Mouse (Mus musculus): ENCODE measurements around the gene Fbxl18. TPM values are rescaled to one million over a fixed set of nuclear protein-coding genes. Genes with fewer than 3 reads are reported as not detected.
A peak's percentile ranks its signal among the peaks of the same experiment; 100 is the strongest.
"Not testable (repeated sequence)": the region's sequence is repeated elsewhere in the genome, so short reads cannot be mapped to it uniquely, and the experiment has no call there.

The Fbxl18 gene
- polyA plus RNA-seq, 1 experiment from 2014 or later: 40.4 TPM

GRCm38 (mm10) chr5:142850476-142850875 is 44.7 kb downstream of the Fbxl18 start:
- 53% methylated on average over 9 of the region's 9 CpGs for WGBS
- Histone ChIP-seq H3K27ac (no peak overlapping the region), H3K4me3 (replicated peaks) (no peak overlapping the region), H3K9me3 (no peaks in the 10 kb centered on the region), H3K4me1 (replicated peaks) (no peaks in the 10 kb centered on the region), H3K27me3 (no peaks in the 10 kb centered on the region), H3K9ac (replicated peaks) (no peak overlapping the region), H3K36me3 (no peaks in the 10 kb centered on the region), H3K4me2 (replicated peaks) (no peak overlapping the region)
- ATAC-seq: no peak

DNA sequence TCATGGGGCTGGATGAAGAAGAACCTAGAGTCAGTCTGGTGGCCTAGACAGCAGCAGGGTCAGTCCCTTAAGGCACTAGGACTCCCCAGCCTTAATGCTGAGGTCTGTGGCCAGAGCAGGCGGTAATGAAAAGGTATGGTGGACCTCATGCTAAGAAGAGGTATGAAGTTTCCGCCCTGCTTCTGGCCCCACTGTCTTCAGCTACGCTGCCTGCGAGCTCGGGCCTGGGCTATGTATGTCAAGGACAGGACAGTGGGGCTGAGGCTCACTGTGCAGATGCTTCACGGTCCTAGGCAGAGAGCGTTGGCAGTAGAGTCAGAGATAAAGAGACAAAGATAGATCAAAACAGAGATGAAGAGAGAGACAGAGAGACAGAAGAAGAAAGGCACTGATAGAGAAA is 46.3 kb downstream of the Fbxl18 start:
- ATAC-seq: no peak
- Histone ChIP-seq H3K36me3 (no peaks in the 10 kb centered on the region), H3K27ac (no peak overlapping the region), H3K4me1 (replicated peaks) (no peaks in the 10 kb centered on the region), H3K4me2 (replicated peaks) (no peak overlapping the region), H3K9me3 (no peaks in the 10 kb centered on the region), H3K9ac (replicated peaks) (no peak overlapping the region), H3K4me3 (replicated peaks) (no peak overlapping the region), H3K27me3 (no peaks in the 10 kb centered on the region)
- 94% methylated on average over 7 of the region's 7 CpGs for WGBS

DNA sequence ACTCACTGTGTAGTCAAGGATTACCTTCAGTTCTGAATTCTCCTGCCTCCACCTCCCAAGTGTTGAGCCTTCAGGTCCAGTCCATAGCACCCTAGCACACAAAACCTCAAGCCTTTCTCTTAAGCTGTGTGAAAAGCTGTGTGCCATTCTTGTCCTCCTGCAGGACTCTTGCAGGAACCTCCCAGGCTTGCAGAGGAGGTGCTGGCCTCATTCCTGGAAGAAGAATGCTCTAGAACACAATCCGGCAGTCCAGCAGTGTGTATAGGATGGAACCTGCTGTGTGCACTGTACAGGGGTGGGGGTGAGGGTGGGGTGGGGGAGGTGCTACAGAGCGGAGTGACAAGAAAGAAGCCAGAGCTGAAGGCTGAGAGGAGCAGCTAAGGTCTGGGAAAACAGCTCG is 47.1 kb downstream of the Fbxl18 start:
- WGBS: 74% methylated on average over 3 of the region's 3 CpGs
- ATAC-seq: no peak
- Histone ChIP-seq H3K27ac (no peak overlapping the region), H3K4me1 (replicated peaks) (no peaks in the 10 kb centered on the region), H3K27me3 (no peaks in the 10 kb centered on the region), H3K9ac (replicated peaks) (no peak overlapping the region), H3K4me3 (replicated peaks) (no peak overlapping the region), H3K9me3 (no peaks in the 10 kb centered on the region), H3K36me3 (no peaks in the 10 kb centered on the region), H3K4me2 (replicated peaks) (no peak overlapping the region)

GRCm38 (mm10) chr5:142844467-142844866 is 50.8 kb downstream of the Fbxl18 start:
- Histone ChIP-seq H3K4me3 (replicated peaks) (no peak overlapping the region), H3K9ac (replicated peaks) (no peak overlapping the region), H3K4me2 (replicated peaks) (no peak overlapping the region), H3K27me3 (no peaks in the 10 kb centered on the region), H3K9me3 (no peaks in the 10 kb centered on the region), H3K36me3 (no peaks in the 10 kb centered on the region), H3K4me1 (replicated peaks) (no peaks in the 10 kb centered on the region), H3K27ac (no peak overlapping the region)
- WGBS: 63% methylated on average over 8 of the region's 8 CpGs
- no peak for ATAC-seq

- Histone ChIP-seq H3K27me3 (no peaks in the 10 kb centered on the region), H3K4me1 (replicated peaks) (no peaks in the 10 kb centered on the region), H3K36me3 (no peaks in the 10 kb centered on the region), H3K4me3 (replicated peaks) (no peak overlapping the region), H3K9me3 (no peaks in the 10 kb centered on the region), H3K27ac (no peak overlapping the region), H3K9ac (replicated peaks) (no peak overlapping the region), H3K4me2 (replicated peaks) (no peak overlapping the region)
- peak; percentile 67 for ATAC-seq
- 17% methylated on average over 7 of the region's 7 CpGs for WGBS
These were observed 53.0 kb downstream of the Fbxl18 start for GRCm38 (mm10) chr5:142842137-142842642.

GRCm38 (mm10) chr5:142841372-142842136 is 53.7 kb downstream of the Fbxl18 start:
- Histone ChIP-seq H3K36me3 (no peaks in the 10 kb centered on the region), H3K4me3 (replicated peaks) (no peak overlapping the region), H3K27ac (no peak overlapping the region), H3K9me3 (no peaks in the 10 kb centered on the region), H3K4me2 (replicated peaks) (no peak overlapping the region), H3K27me3 (no peaks in the 10 kb centered on the region), H3K9ac (replicated peaks) (no peak overlapping the region), H3K4me1 (replicated peaks) (no peaks in the 10 kb centered on the region)
- ATAC-seq: no peak
- 86% methylated on average over 8 of the region's 8 CpGs for WGBS

DNA sequence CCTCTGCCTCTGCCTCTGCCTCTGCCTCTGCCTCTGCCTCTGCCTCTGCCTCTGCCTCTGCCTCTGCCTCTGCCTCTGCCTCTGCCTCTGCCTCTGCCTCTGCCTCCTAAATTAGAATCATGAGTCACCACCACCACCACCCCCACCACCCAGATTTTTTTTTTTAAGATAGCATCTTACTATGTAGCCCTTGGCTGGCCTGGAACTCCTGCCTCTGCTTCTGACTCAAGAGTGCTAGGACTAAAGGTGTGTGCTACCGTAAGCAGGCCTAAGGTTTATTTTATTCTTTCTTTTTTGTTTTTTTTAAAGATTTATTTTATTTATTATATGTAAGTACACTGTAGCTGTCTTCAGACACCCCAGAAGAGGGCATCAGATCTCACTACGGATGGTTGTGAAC is 57.8 kb downstream of the Fbxl18 start:
- H3K4me3 ChIP-seq (replicated peaks); H3K4me1 ChIP-seq (replicated peaks); H3K27ac ChIP-seq; H3K36me3 ChIP-seq; H3K9ac ChIP-seq (replicated peaks); H3K9me3 ChIP-seq; ATAC-seq; H3K27me3 ChIP-seq; H3K4me2 ChIP-seq (replicated peaks): not testable (repeated sequence)
- 100% methylated on average over 2 of the region's 2 CpGs for WGBS

GRCm38 (mm10) chr5:142836891-142837290 is 58.3 kb downstream of the Fbxl18 start:
- WGBS: 73% methylated on average over 6 of the region's 6 CpGs
- Histone ChIP-seq H3K4me2 (replicated peaks) (no peak overlapping the region), H3K27ac (no peak overlapping the region), H3K27me3 (no peaks in the 10 kb centered on the region), H3K4me1 (replicated peaks) (no peaks in the 10 kb centered on the region), H3K9ac (replicated peaks) (no peak overlapping the region), H3K4me3 (replicated peaks) (no peak overlapping the region), H3K9me3 (no peaks in the 10 kb centered on the region), H3K36me3 (no peaks in the 10 kb centered on the region)
- ATAC-seq: no peak

- 73% methylated on average over 8 of the region's 8 CpGs for WGBS
- Histone ChIP-seq H3K9me3 (no peaks in the 10 kb centered on the region), H3K9ac (replicated peaks) (no peak overlapping the region), H3K4me2 (replicated peaks) (no peak overlapping the region), H3K4me3 (replicated peaks) (no peak overlapping the region), H3K36me3 (no peaks in the 10 kb centered on the region), H3K4me1 (replicated peaks) (no peaks in the 10 kb centered on the region), H3K27me3 (no peaks in the 10 kb centered on the region), H3K27ac (no peak overlapping the region)
- no peak for ATAC-seq
These were observed 61.4 kb downstream of the Fbxl18 start for GRCm38 (mm10) chr5:142833646-142834438.

GRCm38 (mm10) chr5:142826131-142826530 is 69.1 kb downstream of the Fbxl18 start:
- no peaks in the 10 kb centered on the region for H3K27me3 ChIP-seq
- H3K36me3 ChIP-seq: no peaks in the 10 kb centered on the region
- no peak overlapping the region for H3K9ac ChIP-seq (replicated peaks)
- H3K9me3 ChIP-seq: no peaks in the 10 kb centered on the region
- 90% methylated on average over 4 of the region's 4 CpGs for WGBS
- no peak for ATAC-seq
- H3K4me1 ChIP-seq (replicated peaks): peaks cover 41% of the 10 kb centered on the region
- no peak overlapping the region for H3K4me2 ChIP-seq (replicated peaks)
- no peak overlapping the region for H3K27ac ChIP-seq
- H3K4me3 ChIP-seq (replicated peaks): no peak overlapping the region

DNA sequence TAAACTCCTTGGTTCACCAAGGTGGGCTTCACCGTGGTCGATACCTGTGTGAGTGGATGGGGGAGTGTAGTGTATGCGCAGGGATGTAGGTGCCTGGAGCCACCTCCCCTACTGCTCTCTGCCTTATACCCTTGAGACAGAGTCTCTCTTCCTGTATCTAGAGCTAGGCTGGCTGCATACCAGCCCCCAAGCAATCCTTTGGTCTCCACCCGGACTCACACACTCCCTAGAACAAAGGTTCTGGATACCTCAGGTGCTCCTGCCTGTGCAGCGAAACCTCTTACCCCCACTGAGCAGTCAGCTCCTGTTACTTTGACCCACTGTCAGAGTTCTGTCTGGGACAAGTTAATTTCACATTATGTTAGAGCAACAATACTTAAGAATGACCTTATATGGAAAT is 69.6 kb downstream of the Fbxl18 start:
- peaks cover 41% of the 10 kb centered on the region for H3K4me1 ChIP-seq (replicated peaks)
- H3K27me3 ChIP-seq: no peaks in the 10 kb centered on the region
- H3K9me3 ChIP-seq: no peaks in the 10 kb centered on the region
- no peaks in the 10 kb centered on the region for H3K36me3 ChIP-seq
- no peak overlapping the region for H3K4me3 ChIP-seq (replicated peaks)
- no peak for ATAC-seq
- H3K4me2 ChIP-seq (replicated peaks): no peak overlapping the region
- peak overlapping the region; percentile 100; the same call in 1 of the 2 replicates for H3K27ac ChIP-seq
- 77% methylated on average over 5 of the region's 5 CpGs for whole genome bisulfite sequencing
- H3K9ac ChIP-seq (replicated peaks): no peak overlapping the region

GRCm38 (mm10) chr5:142824091-142824490 is 71.1 kb downstream of the Fbxl18 start:
- Histone ChIP-seq H3K4me2 (replicated peaks) (peak overlapping the region; percentile 82), H3K4me3 (replicated peaks) (peak overlapping the region; percentile 100), H3K36me3 (no peaks in the 10 kb centered on the region), H3K4me1 (replicated peaks) (peaks cover 41% of the 10 kb centered on the region), H3K9ac (replicated peaks) (peak overlapping the region; percentile 99), H3K9me3 (no peaks in the 10 kb centered on the region), H3K27me3 (no peaks in the 10 kb centered on the region), H3K27ac (peak overlapping the region; percentile 100)
- WGBS: 16% methylated on average over 6 of the region's 6 CpGs
- ATAC-seq: no peak

Data from midbrain, embryonic 13.5 days (tissue).